Mouse (Mus musculus): ENCODE results near the gene Nrf1.

GRCm38 (mm10) chr6:30114101-30114500 lies 66.3 kb downstream of the Nrf1 start:
- TF ChIP-seq CTCF (IDR thresholded peaks at IDR 0.05; ENCODE audit: extremely low read depth, insufficient read depth, low read length) (no peak), POLR2A (IDR thresholded peaks at IDR 0.05; ENCODE audit: extremely low read depth, insufficient read depth, low read length) (no peak)
